Mouse (Mus musculus): ENCODE data around the gene Dlgap4. TPM values are rescaled to one million over a fixed set of nuclear protein-coding genes. Genes with fewer than 3 reads are reported as not detected.

Gene Dlgap4
- polyA plus RNA-seq, 1 experiment from 2014 or later, result 160 TPM

GRCm38 (mm10) chr2:156732109-156732508, 118.6 kb downstream of the Dlgap4 start:
- DNase-seq (ENCODE audit: low spot score), result no peak
- no peak for ATAC-seq (ENCODE audit: insufficient read depth, low FRiP score, low TSS enrichment)
- Histone ChIP-seq H3K27ac (ENCODE audit: low read depth, low read length) (no peak overlapping the region), H3K4me2 (ENCODE audit: low read depth) (no peak overlapping the region), H3K4me3 (ENCODE audit: low read depth, low read length) (no peak overlapping the region), H3K9ac (ENCODE audit: low read length) (no peak overlapping the region), H3K4me1 (ENCODE audit: control insufficient read depth, insufficient read depth, low read length) (peaks cover 15% of the 10 kb centered on the region), H3K36me3 (ENCODE audit: control insufficient read depth, insufficient read depth, low read length) (no peaks in the 10 kb centered on the region), H3K27me3 (ENCODE audit: control insufficient read depth, insufficient read depth, low read length) (no peaks in the 10 kb centered on the region), H3K9me3 (ENCODE audit: control insufficient read depth, low read length) (no peaks in the 10 kb centered on the region)
- 77% methylated on average over 6 of the region's 6 CpGs for WGBS

GRCm38 (mm10) chr2:156735761-156736335, 122.3 kb downstream of the Dlgap4 start:
- DNase-seq (ENCODE audit: low spot score), result no peak

GRCm38 (mm10) chr2:156736846-156737245, 123.3 kb downstream of the Dlgap4 start:
- no peak overlapping the region for H3K27ac ChIP-seq (ENCODE audit: low read depth, low read length)
- no peak for ATAC-seq (ENCODE audit: insufficient read depth, low FRiP score, low TSS enrichment)
- H3K9ac ChIP-seq (ENCODE audit: low read length), result no peak overlapping the region
- H3K4me1 ChIP-seq (ENCODE audit: control insufficient read depth, insufficient read depth, low read length), result peaks cover 19% of the 10 kb centered on the region
- no peaks in the 10 kb centered on the region for H3K36me3 ChIP-seq (ENCODE audit: control insufficient read depth, insufficient read depth, low read length)
- no peak overlapping the region for H3K4me3 ChIP-seq (ENCODE audit: low read depth, low read length)
- H3K27me3 ChIP-seq (ENCODE audit: control insufficient read depth, insufficient read depth, low read length), result no peaks in the 10 kb centered on the region
- no peak overlapping the region for H3K4me2 ChIP-seq (ENCODE audit: low read depth)
- no peaks in the 10 kb centered on the region for H3K9me3 ChIP-seq (ENCODE audit: control insufficient read depth, low read length)
- 50% methylated on average over 7 of the region's 7 CpGs for WGBS
- DNase-seq (ENCODE audit: low spot score), result no peak

More at GRCm38 (mm10) chr2:156735761-156736335, 122.3 kb downstream of the Dlgap4 start:
- Histone ChIP-seq H3K27ac (ENCODE audit: low read depth, low read length) (no peak overlapping the region), H3K36me3 (ENCODE audit: control insufficient read depth, insufficient read depth, low read length) (no peaks in the 10 kb centered on the region), H3K9ac (ENCODE audit: low read length) (no peak overlapping the region), H3K9me3 (ENCODE audit: control insufficient read depth, low read length) (no peaks in the 10 kb centered on the region), H3K27me3 (ENCODE audit: control insufficient read depth, insufficient read depth, low read length) (no peaks in the 10 kb centered on the region), H3K4me2 (ENCODE audit: low read depth) (no peak overlapping the region), H3K4me1 (ENCODE audit: control insufficient read depth, insufficient read depth, low read length) (peaks cover 15% of the 10 kb centered on the region), H3K4me3 (ENCODE audit: low read depth, low read length) (no peak overlapping the region)
- no peak for ATAC-seq (ENCODE audit: insufficient read depth, low FRiP score, low TSS enrichment)
- 74% methylated on average over 3 of the region's 3 CpGs for WGBS

- WGBS, result 77% methylated on average over 7 of the region's 7 CpGs
- H3K36me3 ChIP-seq (ENCODE audit: control insufficient read depth, insufficient read depth, low read length), result no peaks in the 10 kb centered on the region; the same call in 1 of the 2 replicates
- no peaks in the 10 kb centered on the region for H3K27me3 ChIP-seq (ENCODE audit: control insufficient read depth, insufficient read depth, low read length)
These were observed 124.5 kb downstream of the Dlgap4 start for GRCm38 (mm10) chr2:156737976-156738375.

GRCm38 (mm10) chr2:156741265-156741664, 127.8 kb downstream of the Dlgap4 start:
- Histone ChIP-seq H3K27ac (ENCODE audit: low read depth, low read length) (no peak overlapping the region), H3K9ac (ENCODE audit: low read length) (no peak overlapping the region), H3K4me1 (ENCODE audit: control insufficient read depth, insufficient read depth, low read length) (peaks cover 11% of the 10 kb centered on the region), H3K36me3 (ENCODE audit: control insufficient read depth, insufficient read depth, low read length) (peaks cover 2% of the 10 kb centered on the region), H3K9me3 (ENCODE audit: control insufficient read depth, low read length) (no peaks in the 10 kb centered on the region), H3K4me2 (ENCODE audit: low read depth) (no peak overlapping the region), H3K4me3 (ENCODE audit: low read depth, low read length) (no peak overlapping the region), H3K27me3 (ENCODE audit: control insufficient read depth, insufficient read depth, low read length) (no peaks in the 10 kb centered on the region)
- 88% methylated on average over 9 of the region's 9 CpGs for WGBS
- ATAC-seq (ENCODE audit: insufficient read depth, low FRiP score, low TSS enrichment), result no peak
- DNase-seq (ENCODE audit: low spot score), result no peak

More at GRCm38 (mm10) chr2:156737976-156738375, 124.5 kb downstream of the Dlgap4 start:
- peaks cover 19% of the 10 kb centered on the region for H3K4me1 ChIP-seq (ENCODE audit: control insufficient read depth, insufficient read depth, low read length)
- H3K4me3 ChIP-seq (ENCODE audit: low read depth, low read length), result no peak overlapping the region
- no peaks in the 10 kb centered on the region for H3K9me3 ChIP-seq (ENCODE audit: control insufficient read depth, low read length)
- DNase-seq (ENCODE audit: low spot score), result no peak
- no peak for ATAC-seq (ENCODE audit: insufficient read depth, low FRiP score, low TSS enrichment)
- H3K9ac ChIP-seq (ENCODE audit: low read length), result no peak overlapping the region
- H3K4me2 ChIP-seq (ENCODE audit: low read depth), result no peak overlapping the region
- no peak overlapping the region for H3K27ac ChIP-seq (ENCODE audit: low read depth, low read length)

- ATAC-seq (ENCODE audit: insufficient read depth, low FRiP score, low TSS enrichment) (no peak), DNase-seq (ENCODE audit: low spot score) (no peak)
- H3K27me3 ChIP-seq (ENCODE audit: control insufficient read depth, insufficient read depth, low read length), result no peaks in the 10 kb centered on the region
- H3K27ac ChIP-seq (ENCODE audit: low read depth, low read length), result no peak overlapping the region
- no peaks in the 10 kb centered on the region for H3K9me3 ChIP-seq (ENCODE audit: control insufficient read depth, low read length)
- H3K4me3 ChIP-seq (ENCODE audit: low read depth, low read length), result no peak overlapping the region
- peaks cover 7% of the 10 kb centered on the region for H3K36me3 ChIP-seq (ENCODE audit: control insufficient read depth, insufficient read depth, low read length)
- H3K9ac ChIP-seq (ENCODE audit: low read length), result no peak overlapping the region
- WGBS, result 85% methylated on average over 4 of the region's 4 CpGs
- no peak overlapping the region for H3K4me2 ChIP-seq (ENCODE audit: low read depth)
- H3K4me1 ChIP-seq (ENCODE audit: control insufficient read depth, insufficient read depth, low read length), result peaks cover 9% of the 10 kb centered on the region
These were observed 128.5 kb downstream of the Dlgap4 start for GRCm38 (mm10) chr2:156741998-156742397.

GRCm38 (mm10) chr2:156743248-156743647, 129.7 kb downstream of the Dlgap4 start:
- no peak overlapping the region for H3K4me2 ChIP-seq (ENCODE audit: low read depth)
- H3K4me1 ChIP-seq (ENCODE audit: control insufficient read depth, insufficient read depth, low read length), result peaks cover 9% of the 10 kb centered on the region
- H3K27ac ChIP-seq (ENCODE audit: low read depth, low read length), result no peak overlapping the region
- DNase-seq (ENCODE audit: low spot score), result no peak
- H3K9me3 ChIP-seq (ENCODE audit: control insufficient read depth, low read length), result no peaks in the 10 kb centered on the region
- H3K36me3 ChIP-seq (ENCODE audit: control insufficient read depth, insufficient read depth, low read length), result peaks cover 10% of the 10 kb centered on the region
- WGBS, result 72% methylated on average over 3 of the region's 3 CpGs
- ATAC-seq (ENCODE audit: insufficient read depth, low FRiP score, low TSS enrichment), result no peak
- no peaks in the 10 kb centered on the region for H3K27me3 ChIP-seq (ENCODE audit: control insufficient read depth, insufficient read depth, low read length)
- H3K9ac ChIP-seq (ENCODE audit: low read length), result no peak overlapping the region
- H3K4me3 ChIP-seq (ENCODE audit: low read depth, low read length), result no peak overlapping the region

GRCm38 (mm10) chr2:156744414-156744813, 130.9 kb downstream of the Dlgap4 start:
- Histone ChIP-seq H3K4me3 (ENCODE audit: low read depth, low read length) (no peak overlapping the region), H3K4me1 (ENCODE audit: control insufficient read depth, insufficient read depth, low read length) (peaks cover 9% of the 10 kb centered on the region), H3K27ac (ENCODE audit: low read depth, low read length) (no peak overlapping the region), H3K9me3 (ENCODE audit: control insufficient read depth, low read length) (no peaks in the 10 kb centered on the region), H3K9ac (ENCODE audit: low read length) (no peak overlapping the region), H3K4me2 (ENCODE audit: low read depth) (no peak overlapping the region), H3K27me3 (ENCODE audit: control insufficient read depth, insufficient read depth, low read length) (no peaks in the 10 kb centered on the region), H3K36me3 (ENCODE audit: control insufficient read depth, insufficient read depth, low read length) (peaks cover 14% of the 10 kb centered on the region)
- no peak for DNase-seq (ENCODE audit: low spot score)
- 76% methylated on average over 5 of the region's 5 CpGs for WGBS
- ATAC-seq (ENCODE audit: insufficient read depth, low FRiP score, low TSS enrichment), result no peak

- H3K27me3 ChIP-seq (ENCODE audit: control insufficient read depth, insufficient read depth, low read length), result no peaks in the 10 kb centered on the region
- peaks cover 20% of the 10 kb centered on the region for H3K36me3 ChIP-seq (ENCODE audit: control insufficient read depth, insufficient read depth, low read length)
- no peak overlapping the region for H3K27ac ChIP-seq (ENCODE audit: low read depth, low read length)
- no peaks in the 10 kb centered on the region for H3K4me1 ChIP-seq (ENCODE audit: control insufficient read depth, insufficient read depth, low read length)
- H3K4me2 ChIP-seq (ENCODE audit: low read depth), result no peak overlapping the region
- DNase-seq (ENCODE audit: low spot score) (no peak), ATAC-seq (ENCODE audit: insufficient read depth, low FRiP score, low TSS enrichment) (no peak)
- H3K9ac ChIP-seq (ENCODE audit: low read length), result no peak overlapping the region
- no peaks in the 10 kb centered on the region for H3K9me3 ChIP-seq (ENCODE audit: control insufficient read depth, low read length)
- WGBS, result 89% methylated on average over 3 of the region's 3 CpGs
- H3K4me3 ChIP-seq (ENCODE audit: low read depth, low read length), result no peak overlapping the region
These were observed 133.8 kb downstream of the Dlgap4 start for GRCm38 (mm10) chr2:156747315-156747714.

Data from neural tube, embryonic 11.5 days (tissue).